Mouse (Mus musculus): ENCODE data around the gene Edem1.
A peak's percentile ranks its signal among the peaks of the same experiment; 100 is the strongest.

The Edem1 gene

DNA sequence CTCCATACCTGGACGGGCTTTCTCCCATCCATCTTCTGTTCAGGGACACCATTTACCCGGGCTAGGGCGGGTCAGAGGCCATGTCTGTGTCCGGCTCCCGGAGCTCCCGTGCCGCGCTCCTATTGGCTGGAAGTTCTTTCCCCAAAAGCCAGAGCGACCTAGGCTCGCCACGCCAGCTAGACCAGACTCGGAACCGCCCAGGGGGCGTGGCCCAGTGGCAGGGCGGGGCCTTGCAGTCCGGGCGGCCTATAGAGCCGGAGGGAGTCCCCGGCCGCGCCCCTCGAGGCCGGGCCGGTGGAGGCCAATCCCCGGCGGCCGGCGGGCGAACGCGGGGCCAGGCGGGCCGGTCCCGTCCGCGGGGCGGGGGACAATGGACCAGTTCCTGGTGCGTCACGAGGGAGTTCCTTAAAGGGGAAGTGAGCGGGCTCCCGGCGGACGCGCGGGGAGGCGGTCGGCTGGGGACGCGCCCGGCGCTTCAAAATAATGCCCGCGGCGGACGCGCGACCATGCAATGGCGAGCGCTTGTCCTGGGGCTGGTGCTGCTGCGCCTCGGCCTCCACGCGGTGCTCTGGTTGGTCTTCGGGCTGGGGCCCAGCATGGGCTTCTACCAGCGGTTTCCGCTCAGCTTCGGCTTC lies at the start of gene Edem1:
TSS of gene Edem1 (plus strand) at position 408 of the 635 bp plus-strand sequence.
- DNase-seq: peak; percentile 99 to 100

DNA sequence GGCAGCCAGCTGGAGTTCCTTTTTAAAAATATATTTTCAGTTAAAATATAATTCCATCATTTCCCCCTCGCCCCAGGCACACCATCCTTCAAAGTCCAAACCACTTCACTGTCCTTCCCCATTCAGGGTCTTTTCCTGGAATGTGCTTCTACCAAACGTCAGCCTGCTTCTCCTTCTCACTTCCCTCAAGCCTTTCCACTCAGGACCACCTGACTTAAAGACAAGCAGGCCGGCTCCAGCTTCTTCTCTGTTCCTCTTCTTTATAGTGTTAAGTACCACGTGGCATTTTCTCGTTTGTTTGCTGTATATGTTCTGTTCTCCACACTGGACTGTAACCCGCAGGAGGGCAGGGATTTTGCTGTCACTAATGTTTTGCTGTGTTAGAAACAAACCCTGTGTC lies 46.6 kb upstream of the Edem1 start:
- DNase-seq: peak in 1 of 2 experiments; percentile 14

DNA sequence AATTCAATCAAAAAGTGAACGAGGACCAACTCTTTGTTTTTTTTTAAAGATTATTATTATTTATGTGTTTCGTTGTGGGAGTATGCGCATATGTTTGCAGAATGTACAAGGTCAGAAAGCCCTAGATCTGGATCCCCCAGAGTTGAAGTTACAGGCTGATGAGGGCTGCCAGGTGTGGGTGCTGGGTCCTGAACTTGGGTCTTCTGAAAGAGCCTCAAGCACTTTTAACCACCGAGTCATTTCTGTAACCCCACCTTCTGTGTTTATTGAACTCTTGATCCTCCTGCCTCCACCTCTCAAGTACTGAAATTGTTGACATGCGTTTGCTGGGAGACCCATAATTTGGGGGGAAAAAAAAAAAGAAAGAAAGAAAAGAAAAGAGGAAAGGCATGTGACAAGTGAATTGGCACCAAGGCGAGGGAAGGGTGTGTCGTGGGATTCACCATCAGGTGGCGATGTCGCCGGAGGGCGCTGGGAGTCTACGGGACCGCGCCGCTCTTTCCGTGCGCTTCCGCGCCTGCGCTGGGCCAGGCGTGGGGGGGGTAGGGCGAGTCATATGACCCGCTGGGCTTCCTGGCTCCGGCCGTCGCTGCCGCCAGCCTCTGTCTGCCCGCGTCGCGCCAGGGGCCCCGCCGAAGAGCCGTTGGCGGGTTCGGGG lies 45.8 kb upstream of the Edem1 start, which contains the start of gene Arl8b:
TSS of gene Arl8b (plus strand) at position 574 of the 658 bp plus-strand sequence.
- peak; percentile 96 to 99 for DNase-seq

DNA sequence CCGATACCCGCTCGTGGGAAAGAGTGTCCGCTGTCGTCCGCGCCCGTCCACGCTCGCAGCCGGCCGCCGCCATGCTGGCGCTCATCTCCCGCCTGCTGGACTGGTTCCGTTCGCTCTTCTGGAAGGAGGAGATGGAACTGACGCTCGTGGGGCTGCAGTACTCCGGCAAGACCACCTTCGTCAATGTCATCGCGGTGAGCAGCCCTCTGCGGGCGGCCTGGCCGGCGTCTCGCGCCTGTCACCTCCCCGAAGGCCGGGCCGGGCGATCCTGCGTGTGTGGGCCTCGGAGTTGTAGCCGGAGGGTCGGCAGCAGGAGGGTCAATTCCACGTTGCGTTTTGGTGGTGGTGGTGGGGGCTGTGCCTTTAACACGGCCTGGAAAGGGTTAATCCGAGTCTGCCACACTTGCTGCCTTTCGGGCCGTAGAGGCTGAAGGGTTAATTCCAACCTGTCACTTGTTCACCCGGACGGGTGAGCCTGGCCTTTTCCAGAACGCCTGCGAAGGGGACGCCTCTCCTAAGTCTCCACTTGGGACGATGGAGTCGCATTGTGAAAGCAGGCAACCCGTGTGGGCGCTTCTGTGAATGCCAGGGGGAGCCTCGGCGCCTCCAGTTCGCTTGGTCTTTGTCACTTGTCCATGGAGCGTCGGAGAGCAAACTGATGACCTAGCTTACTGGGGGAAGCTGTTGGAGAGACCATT lies 45.1 kb upstream of the Edem1 start:
- peak; percentile 37 to 57 for DNase-seq

DNA sequence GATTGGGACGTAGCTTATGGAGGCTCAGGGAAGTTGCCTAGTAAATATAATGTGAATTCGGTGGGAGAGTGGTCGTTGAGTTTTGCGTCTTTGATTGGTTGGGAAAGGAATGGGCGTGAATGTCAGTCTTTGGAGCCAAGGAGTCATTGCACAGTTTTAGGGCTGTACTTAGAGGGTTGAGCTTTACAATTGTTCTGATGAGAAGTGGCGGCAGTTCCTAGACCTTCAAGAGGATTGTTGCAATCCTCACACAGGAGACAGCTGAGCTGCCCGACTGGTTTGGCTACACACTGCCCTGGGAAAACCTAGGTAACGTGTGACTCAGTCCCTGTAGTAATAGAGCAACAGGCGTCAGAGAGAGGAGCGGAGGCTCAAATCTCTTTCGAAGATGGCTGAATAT lies 44.4 kb upstream of the Edem1 start:
- peak in 1 of 2 experiments; percentile 18 for DNase-seq

DNA sequence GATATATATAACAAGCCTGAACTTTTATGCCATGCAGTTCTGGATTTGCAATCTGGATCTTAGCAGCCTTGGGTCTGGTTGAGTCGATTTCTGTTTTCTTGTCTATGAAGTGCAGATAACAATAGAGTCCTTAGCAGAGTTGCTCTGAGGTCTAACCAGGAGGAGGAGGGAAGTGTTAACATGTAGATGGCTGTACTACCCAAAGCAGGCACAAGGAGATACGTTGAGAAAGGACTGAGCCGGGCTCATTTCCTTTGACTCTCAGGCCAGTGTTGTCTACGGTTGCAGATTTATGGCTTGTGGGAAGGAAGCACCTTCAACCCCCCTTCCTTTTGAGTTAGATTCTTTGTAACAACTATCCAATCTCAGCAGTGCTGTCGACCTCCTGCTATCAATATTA lies 43.6 kb upstream of the Edem1 start:
- peak; percentile 24 to 25 for DNase-seq

DNA sequence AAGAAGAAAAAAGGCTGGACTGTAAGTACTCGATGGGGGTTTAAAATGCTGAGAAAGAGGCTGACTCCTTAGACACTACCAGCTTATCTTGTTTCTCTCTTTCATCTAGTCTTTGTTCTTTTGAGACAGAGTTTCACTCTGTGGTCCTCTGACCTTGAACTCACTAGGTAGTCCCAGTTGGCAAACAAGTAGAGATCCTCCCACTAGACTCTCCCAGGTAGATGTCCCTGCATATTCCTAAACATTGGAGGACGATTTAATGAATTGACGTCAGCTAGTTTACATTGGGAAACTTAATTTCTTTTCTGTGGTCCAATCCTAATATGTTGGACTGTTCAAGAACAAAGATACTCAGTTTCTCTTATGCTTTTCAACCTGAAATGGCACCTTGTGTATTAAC lies 42.9 kb upstream of the Edem1 start:
- no peak for DNase-seq

DNA sequence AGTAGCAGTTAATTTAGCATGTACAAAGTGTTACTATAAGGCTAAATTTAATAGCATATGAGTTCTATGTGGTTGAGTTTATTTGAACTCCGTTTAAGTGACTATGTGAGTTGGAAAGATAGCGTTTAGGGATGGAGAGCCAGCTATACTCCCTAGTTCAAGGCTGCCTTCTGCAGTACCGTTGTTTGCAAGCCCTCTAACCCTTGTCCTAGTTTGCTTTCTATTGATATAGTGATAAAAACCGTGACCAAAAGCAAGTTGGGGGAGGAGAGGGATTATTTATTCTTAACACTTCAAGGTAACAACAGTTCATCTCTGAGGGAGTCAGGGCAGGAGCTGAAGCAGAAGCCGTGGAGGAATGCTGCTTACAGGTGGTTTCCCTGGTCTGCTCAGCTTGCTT lies 36.9 kb upstream of the Edem1 start:
- DNase-seq: no peak

DNA sequence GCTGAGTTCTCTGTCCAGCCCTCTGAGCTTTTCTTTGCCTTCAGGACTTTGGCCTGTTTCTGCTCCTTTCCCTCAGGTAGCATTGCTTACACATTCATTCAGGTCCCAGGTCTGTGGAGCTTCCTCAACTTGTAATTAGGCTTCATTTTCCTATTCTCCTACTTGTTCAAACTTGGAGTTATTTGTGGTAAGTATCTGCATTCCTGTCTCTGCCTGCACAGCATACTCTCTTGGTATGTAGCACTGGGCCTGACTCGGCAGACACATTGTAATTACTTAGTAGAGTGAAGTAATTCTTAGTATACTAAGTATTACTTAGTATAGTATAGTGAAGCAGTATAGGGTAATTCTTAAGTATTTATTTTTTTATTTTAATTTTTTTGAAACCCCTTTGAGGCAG lies 32.5 kb upstream of the Edem1 start:
- peak in 1 of 2 experiments; percentile 22 for DNase-seq

DNA sequence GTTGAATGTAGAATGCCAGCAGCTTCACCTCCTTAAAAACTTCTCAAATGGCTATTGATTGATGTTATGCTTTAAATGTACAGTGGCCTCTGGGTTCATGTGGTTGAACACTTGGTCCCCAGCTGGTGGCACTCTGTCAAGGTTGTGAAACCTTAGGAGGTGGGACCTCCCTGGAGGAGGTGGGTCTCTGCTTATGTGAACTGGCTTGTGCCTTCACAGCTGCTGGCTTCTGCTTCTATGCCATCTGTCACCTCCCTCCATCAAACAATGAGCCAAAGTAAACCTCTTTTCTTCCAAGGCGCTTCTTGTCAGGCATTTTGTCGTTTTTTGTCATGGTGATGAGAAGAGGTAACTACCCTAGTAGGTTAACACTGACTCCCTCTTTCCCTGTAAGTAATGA lies 31.7 kb upstream of the Edem1 start:
- DNase-seq: peak; percentile 17 to 20

DNA sequence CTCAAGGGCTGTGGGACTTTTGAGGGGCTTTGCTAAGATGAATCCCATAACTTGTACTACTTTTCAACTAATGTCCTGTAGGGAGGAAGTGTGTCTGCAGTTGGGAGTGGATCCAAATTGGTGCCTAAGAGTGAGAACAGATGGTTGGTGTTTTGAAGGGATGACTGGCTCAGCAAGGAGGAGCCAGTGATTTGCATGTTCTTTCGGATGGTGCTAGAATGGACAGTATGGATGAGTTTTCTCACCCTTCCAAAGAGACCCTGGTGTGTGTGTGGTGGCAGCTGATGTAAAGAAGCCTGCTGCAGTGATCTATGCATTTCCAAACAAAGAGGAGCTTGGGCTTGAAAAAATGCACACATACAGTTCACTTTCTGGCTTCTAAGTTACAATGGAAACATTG lies 23.2 kb upstream of the Edem1 start:
- no peak for DNase-seq

DNA sequence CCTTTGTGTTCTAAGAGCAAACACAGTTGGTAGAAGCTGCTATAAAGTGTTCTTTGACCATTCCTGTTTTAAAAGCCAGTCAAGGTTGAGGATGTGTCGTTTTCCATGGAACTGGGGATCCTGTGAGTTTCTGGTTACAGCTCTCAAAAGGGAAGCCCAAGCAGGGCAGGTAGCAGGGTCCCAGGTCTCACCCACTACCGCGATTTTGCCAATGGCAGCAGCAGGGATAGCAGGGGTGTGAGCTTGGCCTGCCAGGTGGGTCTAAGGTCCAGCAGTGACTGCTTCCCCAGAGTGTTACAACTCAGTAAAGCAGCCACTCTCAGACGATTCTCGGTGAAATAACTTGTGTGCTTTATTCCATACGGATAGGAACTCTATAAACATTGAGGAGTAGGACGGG lies 22.6 kb upstream of the Edem1 start:
- DNase-seq: no peak

DNA sequence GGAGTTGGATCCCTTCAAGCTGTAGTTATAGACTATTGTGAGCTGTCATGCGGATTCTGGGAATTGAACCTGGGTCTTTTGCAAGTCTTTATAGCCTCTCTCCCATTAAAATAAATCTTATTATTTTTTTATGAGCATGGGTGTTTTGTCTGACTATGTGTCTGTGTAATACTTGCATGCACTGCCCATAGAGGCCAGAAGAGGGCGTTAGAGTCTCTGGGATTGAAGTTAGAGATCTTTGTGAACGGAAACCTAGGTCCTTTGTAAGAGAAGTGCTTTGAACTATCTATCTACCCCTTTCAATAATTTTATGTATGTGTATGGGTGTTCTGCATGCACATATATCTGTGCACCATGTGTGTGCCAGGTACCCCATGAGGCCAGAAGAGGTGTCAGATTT lies 21.0 kb upstream of the Edem1 start:
- DNase-seq: no peak

DNA sequence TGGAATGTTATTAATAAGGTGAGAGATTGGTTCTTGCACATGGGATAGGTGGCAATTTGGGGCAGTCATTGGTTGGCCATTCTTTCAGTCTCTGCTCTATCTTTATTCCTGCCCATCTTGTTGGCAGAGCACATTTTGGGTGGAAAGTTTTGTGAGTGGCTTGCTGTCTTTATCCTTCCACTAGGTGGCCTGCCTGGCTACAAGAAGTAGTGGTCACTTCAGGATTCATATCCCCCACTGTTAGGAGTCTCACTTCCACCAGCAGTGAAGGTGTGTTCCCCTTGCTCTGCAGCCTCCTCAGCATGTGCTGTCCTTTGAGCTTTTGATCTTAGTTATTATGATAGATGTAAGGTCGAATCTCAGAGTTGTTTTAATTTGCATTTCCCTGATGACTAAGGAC lies 19.7 kb upstream of the Edem1 start:
- no peak for DNase-seq

DNA sequence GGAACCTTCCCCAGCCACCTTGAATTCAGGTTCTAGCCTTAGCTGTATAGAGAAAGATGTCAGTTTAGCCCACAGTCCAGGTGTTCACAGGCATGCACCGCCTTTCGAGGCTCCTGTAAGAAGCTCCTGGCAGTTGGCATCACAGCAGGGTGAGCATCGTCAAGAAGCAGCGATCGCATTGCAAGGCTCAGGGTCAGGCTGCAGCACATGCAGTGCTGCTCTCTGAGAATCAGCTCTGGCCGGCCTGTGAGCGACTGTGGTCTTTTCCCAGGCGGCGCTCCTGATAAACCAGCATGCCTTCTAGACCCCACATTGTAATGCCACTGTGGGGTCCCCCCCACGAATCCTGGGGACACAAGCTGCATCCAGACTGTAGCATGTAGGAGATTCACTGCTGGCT lies 18.2 kb upstream of the Edem1 start:
- no peak for DNase-seq

DNA sequence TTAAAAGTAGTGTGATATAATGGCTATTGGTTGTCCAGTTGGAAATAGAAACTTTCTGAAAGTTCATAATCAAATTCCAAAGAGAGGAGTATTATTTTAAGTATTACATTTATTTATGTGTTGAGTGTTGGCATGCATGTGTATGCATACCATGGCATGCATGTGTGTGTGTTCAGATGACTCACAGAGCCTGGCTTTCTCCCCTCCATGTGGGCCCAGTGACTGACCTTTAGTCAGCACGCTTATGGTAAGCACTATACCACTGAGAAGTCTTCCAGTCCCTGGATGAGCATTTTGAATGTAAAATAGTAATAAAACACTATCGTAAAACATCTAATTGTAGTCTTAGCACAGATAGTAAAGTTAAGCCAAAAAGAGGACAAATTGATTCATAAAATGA lies 16.3 kb upstream of the Edem1 start:
- no peak for DNase-seq

DNA sequence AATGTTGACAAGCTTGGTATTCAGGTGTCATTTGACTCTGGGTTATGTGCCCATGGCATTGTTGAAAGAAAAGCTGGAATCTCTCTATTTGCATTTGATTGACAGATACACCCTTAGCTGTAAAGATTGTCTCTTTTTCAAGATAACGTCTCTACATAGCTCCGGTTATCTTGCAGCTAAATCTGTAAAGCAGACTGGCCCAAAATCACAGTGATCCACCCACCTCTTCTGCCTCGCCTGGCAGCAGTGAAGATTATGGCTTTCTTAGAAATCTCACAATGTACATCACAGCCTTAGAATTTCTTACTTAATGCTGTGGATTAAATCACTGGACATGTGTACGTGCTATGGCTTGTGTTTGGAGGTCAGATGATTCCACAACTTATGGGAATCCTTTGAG lies 10.9 kb upstream of the Edem1 start:
- no peak for DNase-seq

DNA sequence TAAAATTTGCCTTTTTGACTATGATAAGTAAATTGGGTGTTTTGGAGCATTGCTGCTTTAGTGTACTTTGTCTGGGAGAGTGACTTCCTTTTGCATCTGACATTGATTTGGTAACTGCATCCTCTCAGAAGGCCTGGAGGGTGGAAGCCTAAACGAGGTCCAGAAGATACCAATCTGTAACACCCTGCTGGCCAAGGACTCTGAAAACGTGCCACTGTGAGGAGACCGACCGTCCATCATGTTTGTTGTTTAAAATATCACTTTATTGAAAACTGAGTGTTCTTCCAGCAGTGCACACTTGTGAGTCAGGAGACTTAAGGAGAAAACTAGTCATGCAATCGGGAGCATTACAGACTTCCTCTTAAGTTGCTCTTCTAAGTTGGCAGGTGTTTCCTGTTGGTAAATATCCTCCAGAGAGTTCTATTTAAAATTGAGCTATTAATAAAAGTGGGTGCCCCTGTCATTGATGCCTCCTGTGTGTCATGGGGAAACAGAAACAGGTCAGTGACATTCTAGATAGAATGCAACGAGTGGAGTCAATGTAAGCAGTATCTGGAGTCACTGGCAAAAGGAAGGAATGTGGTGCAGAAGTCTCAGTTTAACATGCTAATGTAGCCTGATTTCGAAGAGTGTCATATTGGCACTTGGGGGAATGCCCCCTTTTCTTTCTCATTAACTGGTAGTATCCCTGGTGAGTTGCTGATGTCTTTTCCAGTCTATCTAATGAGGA lies 3.5 kb upstream of the Edem1 start:
- no peak for DNase-seq

DNA sequence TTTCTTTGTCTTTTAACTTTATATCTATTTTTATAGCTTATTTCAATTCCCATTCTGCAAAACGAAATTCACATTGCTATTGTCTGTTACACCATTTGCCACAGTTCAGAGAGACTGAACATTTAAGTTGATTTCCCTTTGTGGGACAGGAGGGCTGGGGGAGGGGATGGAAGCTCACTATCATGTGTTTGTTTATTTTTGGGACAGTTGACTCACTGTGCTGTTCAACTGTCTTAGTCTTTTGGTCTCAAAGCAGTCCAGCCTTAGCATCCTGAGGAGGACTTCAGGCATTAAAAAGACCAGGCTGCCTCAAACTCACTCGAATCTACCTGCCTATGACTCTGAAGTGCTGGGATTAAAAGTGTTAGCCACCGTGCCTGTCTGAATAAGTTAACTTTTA lies 2.4 kb upstream of the Edem1 start:
- DNase-seq: no peak

DNA sequence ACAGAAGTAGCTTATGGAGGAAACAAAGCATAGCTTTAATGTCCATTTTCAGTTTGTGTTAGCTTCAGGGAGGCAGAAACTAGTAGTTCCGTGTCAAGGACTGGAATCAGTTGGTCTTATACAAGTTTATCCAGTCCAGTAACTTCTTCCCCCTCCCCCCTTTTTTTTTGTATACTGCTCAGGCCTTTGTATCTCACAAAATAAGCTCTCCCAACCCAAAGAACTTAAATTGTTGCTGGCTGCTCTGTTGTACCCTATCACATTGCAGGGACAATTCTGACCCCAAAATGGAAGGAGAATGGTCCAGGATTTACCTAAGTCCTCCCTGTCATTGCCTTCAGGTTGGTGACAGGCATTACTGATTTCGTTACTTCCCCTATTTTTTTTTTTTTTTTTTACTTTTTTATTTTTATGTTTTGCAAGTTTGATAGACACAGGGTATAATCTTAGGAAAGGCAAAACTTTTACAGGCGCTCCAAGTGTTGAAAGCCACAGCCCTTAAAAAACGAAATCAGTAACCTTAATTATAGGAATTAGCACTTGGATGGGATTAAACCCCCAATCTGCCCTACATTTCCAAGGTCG lies 1.0 kb upstream of the Edem1 start:
- no peak for DNase-seq

DNA sequence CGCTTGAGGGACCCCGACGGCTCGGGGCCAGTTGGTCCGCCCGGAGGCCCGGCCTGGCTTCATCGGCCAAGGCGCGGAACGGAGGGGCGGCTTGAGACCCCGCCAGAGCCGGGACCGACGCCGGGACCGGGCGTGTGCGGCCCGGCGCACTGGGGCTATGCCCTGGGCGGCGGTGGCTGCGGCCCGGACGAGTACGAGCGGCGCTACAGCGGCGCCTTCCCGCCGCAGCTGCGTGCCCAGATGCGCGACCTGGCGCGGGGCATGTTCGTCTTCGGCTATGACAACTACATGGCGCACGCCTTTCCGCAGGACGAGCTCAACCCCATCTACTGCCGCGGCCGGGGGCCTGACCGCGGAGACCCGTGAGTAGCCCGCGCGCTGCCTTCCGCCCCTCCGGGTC lies 431 bp downstream of the Edem1 start:
- peak in 1 of 2 experiments; percentile 60 for DNase-seq

DNA sequence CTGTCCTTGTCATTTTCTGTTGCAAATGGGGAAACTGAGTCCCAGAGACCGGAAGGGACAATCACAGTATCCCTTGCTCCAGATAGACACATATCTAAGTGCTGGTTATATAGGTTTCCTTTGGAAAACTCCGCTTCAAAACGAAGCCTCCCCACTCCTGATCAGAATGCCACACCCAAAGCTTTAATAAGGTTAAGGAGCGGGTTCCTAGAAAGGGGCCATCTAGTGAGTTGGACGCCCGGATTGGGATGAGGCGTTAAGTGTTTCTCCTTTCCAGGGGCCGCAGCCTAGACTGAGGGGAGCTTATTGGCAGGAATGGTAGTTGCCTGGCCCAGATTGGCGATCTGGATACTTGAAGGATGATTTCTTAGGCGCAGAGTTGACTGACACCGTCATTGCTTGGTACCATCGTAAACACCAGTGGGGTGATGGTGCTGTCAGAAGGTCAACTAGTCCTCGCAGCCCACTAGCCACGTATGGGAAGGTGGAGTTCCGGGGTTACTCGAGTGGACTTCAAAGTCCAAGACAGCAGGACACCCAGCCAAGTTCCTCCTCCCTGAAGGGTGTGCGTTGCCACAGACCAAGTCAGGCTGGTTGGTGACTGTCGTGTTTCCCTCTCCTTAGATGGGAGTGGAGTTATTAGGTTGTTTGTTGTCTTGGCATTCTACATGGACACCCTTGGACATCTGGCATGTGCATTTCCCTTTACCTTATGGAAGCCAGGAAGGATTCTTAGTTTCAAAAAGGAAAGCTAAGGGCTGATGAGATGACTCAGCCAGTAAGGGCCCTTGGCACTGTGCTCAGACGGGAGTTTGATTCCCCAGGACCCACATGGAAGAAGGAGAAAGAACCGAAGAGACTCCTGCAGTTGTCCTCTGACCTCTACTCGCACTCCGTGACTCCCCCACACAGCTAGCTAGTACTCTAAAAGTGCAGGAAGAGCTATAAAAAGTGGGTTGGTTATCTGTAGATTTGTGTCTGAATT lies 1.2 kb downstream of the Edem1 start:
- DNase-seq: peak; percentile 75 to 77

All from kidney, postnatal 36 days (tissue).